Comparison of ENCODE assay signal across 8 mouse cellular contexts in genomic region chr3:87935776-87936175, GRCm38 (mm10). TPM values are rescaled to one million over a fixed set of nuclear protein-coding genes. Genes with fewer than 3 reads are reported as not detected.
DNase-seq lines count a peak whose midpoint lies in the region; TF ChIP-seq lines count a peak whose summit lies in the region.

No protein-coding gene starts in this region.

- H3K27me3 ChIP-seq in thymus, adult 2 months (ENCODE audit: control insufficient read depth, insufficient read depth, low read length), result no peaks in the 10 kb centered on the region
- no peaks in the 10 kb centered on the region for H3K27me3 ChIP-seq in myocyte (ENCODE audit: control insufficient read depth, insufficient read depth, insufficient read length)
- H3K27me3 ChIP-seq in splenic B cell, adult 2 months (ENCODE audit: control insufficient read depth, insufficient read depth, low read length, poor library complexity, severe bottlenecking), result no peaks in the 10 kb centered on the region

- peak; percentile 61 for DNase-seq in thymus, adult 2 months
- DNase-seq in thymus, adult 18-20 months, result no peak
- DNase-seq in embryo, embryonic 10.5 days (ENCODE audit: low spot score), result peak; percentile 92
- peak; percentile 82 to 87 for DNase-seq in gastrocnemius, postnatal 4 days (ENCODE audit: low spot score in 2 of 2)
- peak; percentile 55 to 75 for DNase-seq in kidney, adult 8-10 months
- DNase-seq in liver, result peak; percentile 83
- peak; percentile 70 for DNase-seq in splenic B cell, adult 2 months (ENCODE audit: low read depth, low spot score)

- H3ac ChIP-seq in myocyte (ENCODE audit: control insufficient read depth, insufficient read length), result no peak overlapping the region

- peaks cover 55% of the 10 kb centered on the region for H3K79me2 ChIP-seq in myocyte (ENCODE audit: control insufficient read depth, insufficient read depth)

- TF ChIP-seq CTCF in thymus, adult 2 months (IDR thresholded peaks at IDR 0.05; ENCODE audit: borderline replicate concordance, control insufficient read depth, extremely low read depth, insufficient read depth, low read length, poor library complexity), result no peak

- WGBS in thymus, adult 2 months, result 99% methylated on average over 2 of the region's 2 CpGs

- H3K36me3 ChIP-seq in thymus, adult 2 months (ENCODE audit: control insufficient read depth, insufficient read depth, low read length), result peaks cover 54% of the 10 kb centered on the region
- peaks cover 38% of the 10 kb centered on the region for H3K36me3 ChIP-seq in myocyte (ENCODE audit: control insufficient read depth, insufficient read depth)
- peaks cover 27% of the 10 kb centered on the region for H3K36me3 ChIP-seq in splenic B cell, adult 2 months (ENCODE audit: control insufficient read depth, insufficient read depth, low read length, poor library complexity, severe bottlenecking)

- H3K4me1 ChIP-seq in thymus, adult 2 months (replicated peaks; ENCODE audit: control insufficient read depth, insufficient read depth, low read length), result peaks cover 3% of the 10 kb centered on the region; the same call in 1 of the 2 replicates

- no peak for TF ChIP-seq POLR2A in thymus, adult 2 months (IDR thresholded peaks at IDR 0.05; ENCODE audit: control insufficient read depth, extremely low read depth, insufficient read depth, low read length, poor library complexity)
- no peak for TF ChIP-seq POLR2A in myocyte (IDR thresholded peaks at IDR 0.05; ENCODE audit: insufficient read length, low read depth)

- H3K4me2 ChIP-seq in myocyte (ENCODE audit: low read depth), result peak overlapping the region; percentile 30

- no peak overlapping the region for H3K27ac ChIP-seq in thymus, adult 2 months (ENCODE audit: control insufficient read depth, insufficient read depth, low read length)

- H3K4me3 ChIP-seq in thymus, adult 2 months (ENCODE audit: control insufficient read depth, insufficient read depth, low read length), result no peak overlapping the region
- no peak overlapping the region for H3K4me3 ChIP-seq in myocyte

TF ChIP-seq in myocyte, 11 proteins besides CTCF, POLR2A, EP300 and RAD21:
- TF ChIP-seq TCF12 (IDR thresholded peaks at IDR 0.05; ENCODE audit: insufficient read depth, poor library complexity, severe bottlenecking) (no peak), MYOD1 (IDR thresholded peaks at IDR 0.05; ENCODE audit: control insufficient read depth in 1 of 3, insufficient read length in 2 of 3, low read depth in 2 of 3) (no peak), MYOG (IDR thresholded peaks at IDR 0.05; ENCODE audit: control insufficient read depth in 1 of 3, insufficient read depth in 1 of 3, insufficient read length in 2 of 3, low read depth in 2 of 3) (no peak), E2F4 (IDR thresholded peaks at IDR 0.05; ENCODE audit: insufficient read depth) (no peak), USF1 (IDR thresholded peaks at IDR 0.05; ENCODE audit: low read depth) (no peak), CEBPB (IDR thresholded peaks at IDR 0.05; ENCODE audit: insufficient read depth, poor library complexity, severe bottlenecking) (no peak), MAX (IDR thresholded peaks at IDR 0.05; ENCODE audit: low read depth) (no peak), REST (IDR thresholded peaks at IDR 0.05; ENCODE audit: insufficient read depth, insufficient read length) (no peak), SRF (IDR thresholded peaks at IDR 0.05; ENCODE audit: control insufficient read depth, insufficient read length, low read depth) (no peak), POLR2AphosphoS2 (IDR thresholded peaks at IDR 0.05; ENCODE audit: insufficient read length, low read depth) (no peak), TCF3 (IDR thresholded peaks at IDR 0.05; ENCODE audit: insufficient read length, low read depth) (no peak)

RNA-seq across cellular contexts. Expression of gene Rrnad1, which starts 5.3 kb away (rescaled TPM):
- polyA plus RNA-seq in thymus, adult 2 months (2012; rRNA removed), result 68.0 and 75.4 TPM in 2 replicates
- 1 to 10 TPM; 7.4 to 8.7 TPM for total RNA-seq in gastrocnemius, postnatal 4 days (2021)
- 7.0 TPM for polyA plus RNA-seq in myocyte (2012; fragmentation: generic; extraction: Trizol)

RNA-seq across cellular contexts. Expression of gene Isg20l2, which starts 5.7 kb away (rescaled TPM):
- polyA plus RNA-seq in thymus, adult 2 months (2012; rRNA removed), result 31.6 and 40.8 TPM in 2 replicates
- total RNA-seq in gastrocnemius, postnatal 4 days (2021), result 10 to 100 TPM; 20.2 to 20.6 TPM
- polyA plus RNA-seq in myocyte (2012; fragmentation: generic; extraction: Trizol), result 19.4 TPM

RNA-seq across cellular contexts. Expression of gene Crabp2, which starts 12.7 kb away (rescaled TPM):
- 1.6 and 2.3 TPM in 2 replicates for polyA plus RNA-seq in thymus, adult 2 months (2012; rRNA removed)
- 1 to 10 TPM; 1.3 to 2.2 TPM for total RNA-seq in gastrocnemius, postnatal 4 days (2021)
- 67.6 TPM for polyA plus RNA-seq in myocyte (2012; fragmentation: generic; extraction: Trizol)

RNA-seq across cellular contexts. Expression of gene Mrpl24, which starts 16.5 kb away (rescaled TPM):
- polyA plus RNA-seq in thymus, adult 2 months (2012; rRNA removed), result 60.5 and 72.4 TPM in 2 replicates
- total RNA-seq in gastrocnemius, postnatal 4 days (2021), result 10 to 100 TPM; 55.0 to 57.0 TPM
- 114 TPM for polyA plus RNA-seq in myocyte (2012; fragmentation: generic; extraction: Trizol)

RNA-seq across cellular contexts. Expression of gene Hdgf, which starts 29.7 kb away (rescaled TPM):
- 112 and 136 TPM in 2 replicates for polyA plus RNA-seq in thymus, adult 2 months (2012; rRNA removed)
- 100 to 1,000 TPM; 179 to 182 TPM for total RNA-seq in gastrocnemius, postnatal 4 days (2021)
- polyA plus RNA-seq in myocyte (2012; fragmentation: generic; extraction: Trizol), result 200 TPM

Comparison
In these comparisons a context has a peak if more than half of its experiments do, and no peak if none do; other contexts are left out.
1. DNase-seq: peak in thymus, adult 2 months (single experiment), embryo, embryonic 10.5 days (single experiment), gastrocnemius, postnatal 4 days (2 of 2), kidney, adult 8-10 months (2 of 2), liver (single experiment) and splenic B cell, adult 2 months (single experiment); none in thymus, adult 18-20 months (0 of 2).
2. RNA of gene Crabp2, which starts 12.7 kb away (polyA plus RNA-seq): 67.6 TPM in myocyte (single experiment); 1.6 to 2.3 TPM in thymus, adult 2 months; every median in the first group is over 10 times any median in the second.